Mouse (Mus musculus) erythroblast, embryonic 14.5 days (primary cell): ENCODE results near the gene Krt80.

Experiments
- GATA1 ChIP-seq: IDR thresholded peaks from 2 replicates; pipeline ENCODE4 v1.6.1; 2012; ENCODE audit warnings: low read length, inconsistent platforms, mixed read lengths
- TAL1 ChIP-seq: IDR thresholded peaks from 3 replicates; pipeline ENCODE4 v1.6.1; 2012; ENCODE audit warnings: low read length, inconsistent platforms, mixed read lengths

DNA sequence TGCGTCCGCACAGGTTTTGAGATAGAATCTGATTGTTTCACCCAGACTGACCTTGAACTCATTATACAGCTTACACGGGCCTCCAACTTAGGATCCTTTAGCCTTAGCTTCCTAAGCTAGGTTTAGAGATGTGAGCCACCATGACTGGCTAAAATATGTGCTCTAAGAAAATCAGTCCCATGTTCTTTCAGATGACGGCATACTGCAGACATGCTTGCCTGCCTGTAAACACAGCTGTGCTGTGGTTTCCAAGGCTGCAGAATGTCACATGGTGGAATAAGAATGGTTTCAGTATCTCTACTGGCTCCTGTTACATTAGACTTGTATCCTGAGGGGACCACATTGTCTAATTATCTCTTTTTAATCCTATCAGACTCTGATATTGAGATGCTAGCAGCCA, 49.0 kb upstream of the Krt80 start:
- TF ChIP-seq TAL1 = no peak
- no peak for TF ChIP-seq GATA1
